Mouse (Mus musculus): Measurements from ENCODE around the gene Timm10. TPM values are rescaled to one million over a fixed set of nuclear protein-coding genes. Genes with fewer than 3 reads are reported as not detected.

Timm10 gene
- polyA plus RNA-seq, 1 experiment from 2014 or later = 69.5 TPM

GRCm38 (mm10) chr2:84845226-84845625 is 18.4 kb downstream of the Timm10 start:
- Histone ChIP-seq H3K9me3 (ENCODE audit: control insufficient read depth, low read length) (no peaks in the 10 kb centered on the region), H3K27me3 (replicated peaks; ENCODE audit: control insufficient read depth, insufficient read depth, low read length) (peaks cover 5% of the 10 kb centered on the region; the same call in 1 of the 2 replicates), H3K4me3 (replicated peaks; ENCODE audit: low read length) (no peak overlapping the region), H3K9ac (replicated peaks; ENCODE audit: low read depth, low read length) (no peak overlapping the region), H3K36me3 (ENCODE audit: control insufficient read depth, insufficient read depth) (no peaks in the 10 kb centered on the region), H3K4me1 (replicated peaks; ENCODE audit: control insufficient read depth, insufficient read depth, low read length) (peaks cover 8% of the 10 kb centered on the region), H3K4me2 (ENCODE audit: low read length) (no peak overlapping the region), H3K27ac (ENCODE audit: low read length) (no peak overlapping the region)
- ATAC-seq = no peak
- WGBS = 63% methylated on average over 1 of the region's 1 CpGs

- no peak overlapping the region for H3K4me2 ChIP-seq (ENCODE audit: low read length)
- ATAC-seq = no peak
- H3K9ac ChIP-seq (replicated peaks; ENCODE audit: low read depth, low read length) = no peak overlapping the region
- no peak overlapping the region for H3K27ac ChIP-seq (ENCODE audit: low read length)
- no peak overlapping the region for H3K4me3 ChIP-seq (replicated peaks; ENCODE audit: low read length)
- WGBS = 66% methylated on average over 7 of the region's 7 CpGs
- no peaks in the 10 kb centered on the region for H3K27me3 ChIP-seq (replicated peaks; ENCODE audit: control insufficient read depth, insufficient read depth, low read length)
- no peaks in the 10 kb centered on the region for H3K36me3 ChIP-seq (ENCODE audit: control insufficient read depth, insufficient read depth)
- H3K4me1 ChIP-seq (replicated peaks; ENCODE audit: control insufficient read depth, insufficient read depth, low read length) = no peaks in the 10 kb centered on the region
- H3K9me3 ChIP-seq (ENCODE audit: control insufficient read depth, low read length) = no peaks in the 10 kb centered on the region
These were observed 23.8 kb downstream of the Timm10 start for GRCm38 (mm10) chr2:84850407-84851129.

DNA sequence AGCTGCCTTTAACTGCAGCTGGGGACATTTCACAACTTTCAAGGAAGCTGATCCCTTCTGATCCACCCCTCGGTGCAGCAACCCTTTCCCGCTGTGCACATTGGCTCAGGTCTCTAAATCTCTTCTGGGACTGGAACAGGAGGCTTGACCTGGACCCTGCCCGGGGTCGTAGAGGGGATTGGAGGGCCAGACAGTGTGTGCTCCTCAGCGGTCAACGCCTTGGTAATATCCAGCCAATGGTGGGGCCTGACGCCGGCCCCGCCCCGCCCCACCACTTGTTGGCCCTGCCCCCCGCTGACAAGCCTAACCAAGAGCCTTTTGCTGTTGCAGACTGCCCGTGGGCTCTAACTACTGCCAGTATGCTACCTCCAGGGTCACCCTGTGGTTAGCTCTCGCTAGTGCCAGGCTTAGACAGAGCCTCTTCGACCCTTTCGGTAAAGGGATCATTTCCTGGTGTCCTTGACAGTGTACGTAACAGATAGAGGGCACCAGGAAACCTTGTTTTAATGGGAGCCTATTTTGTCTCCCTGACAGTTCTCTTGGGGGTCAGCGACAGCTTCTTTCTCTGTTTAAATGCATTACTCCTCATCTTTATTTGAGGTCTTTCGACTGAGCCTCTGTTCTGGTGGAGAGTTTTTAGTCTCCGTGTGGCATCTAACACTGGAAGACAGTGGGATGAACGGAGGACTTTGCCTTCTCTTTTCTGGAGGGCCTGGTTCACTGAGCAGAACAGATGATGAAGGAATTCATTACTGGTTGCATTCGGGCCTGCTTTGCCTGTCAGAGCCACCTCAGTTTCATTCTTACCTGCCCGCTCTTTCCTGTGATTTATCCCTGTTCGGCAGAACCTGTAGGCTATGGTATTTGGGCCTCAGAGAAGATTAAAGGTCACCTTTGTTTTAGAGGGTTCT is 24.6 kb downstream of the Timm10 start:
- peak; percentile 26; the same call in 1 of the 2 replicates for ATAC-seq
- Histone ChIP-seq H3K4me2 (ENCODE audit: low read length) (no peak overlapping the region), H3K27ac (ENCODE audit: low read length) (no peak overlapping the region), H3K36me3 (ENCODE audit: control insufficient read depth, insufficient read depth) (no peaks in the 10 kb centered on the region), H3K9me3 (ENCODE audit: control insufficient read depth, low read length) (no peaks in the 10 kb centered on the region), H3K9ac (replicated peaks; ENCODE audit: low read depth, low read length) (no peak overlapping the region), H3K4me3 (replicated peaks; ENCODE audit: low read length) (no peak overlapping the region), H3K27me3 (replicated peaks; ENCODE audit: control insufficient read depth, insufficient read depth, low read length) (no peaks in the 10 kb centered on the region), H3K4me1 (replicated peaks; ENCODE audit: control insufficient read depth, insufficient read depth, low read length) (no peaks in the 10 kb centered on the region)
- 34% methylated on average over 23 of the region's 23 CpGs for WGBS

DNA sequence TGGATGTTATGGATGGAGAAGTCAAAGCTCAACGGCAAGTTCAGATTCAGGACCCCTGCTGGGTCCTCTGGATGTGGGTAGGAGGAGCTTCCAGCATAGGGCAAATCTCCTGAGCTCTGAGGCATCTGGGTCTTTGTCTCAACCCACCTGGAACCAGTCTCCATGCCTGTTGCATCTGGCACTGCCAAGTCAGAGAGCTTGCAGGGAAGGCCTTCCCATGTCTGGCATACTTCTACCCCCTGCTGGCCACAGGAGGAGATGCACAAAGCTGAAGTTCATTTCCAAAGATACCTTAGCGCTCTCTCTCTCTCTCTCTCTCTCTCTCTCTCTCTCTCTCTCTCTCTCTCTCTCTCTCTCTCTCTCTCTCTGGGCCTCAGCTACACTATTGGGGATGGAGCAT is 28.9 kb downstream of the Timm10 start:
- no peaks in the 10 kb centered on the region for H3K9me3 ChIP-seq (ENCODE audit: control insufficient read depth, low read length)
- no peaks in the 10 kb centered on the region for H3K27me3 ChIP-seq (replicated peaks; ENCODE audit: control insufficient read depth, insufficient read depth, low read length)
- no peak overlapping the region for H3K4me3 ChIP-seq (replicated peaks; ENCODE audit: low read length)
- H3K4me1 ChIP-seq (replicated peaks; ENCODE audit: control insufficient read depth, insufficient read depth, low read length) = no peaks in the 10 kb centered on the region
- no peak overlapping the region for H3K27ac ChIP-seq (ENCODE audit: low read length)
- peak; percentile 76 for ATAC-seq
- no peaks in the 10 kb centered on the region for H3K36me3 ChIP-seq (ENCODE audit: control insufficient read depth, insufficient read depth)
- no peak overlapping the region for H3K4me2 ChIP-seq (ENCODE audit: low read length)
- 46% methylated on average over 2 of the region's 2 CpGs for WGBS
- H3K9ac ChIP-seq (replicated peaks; ENCODE audit: low read depth, low read length) = no peak overlapping the region

DNA sequence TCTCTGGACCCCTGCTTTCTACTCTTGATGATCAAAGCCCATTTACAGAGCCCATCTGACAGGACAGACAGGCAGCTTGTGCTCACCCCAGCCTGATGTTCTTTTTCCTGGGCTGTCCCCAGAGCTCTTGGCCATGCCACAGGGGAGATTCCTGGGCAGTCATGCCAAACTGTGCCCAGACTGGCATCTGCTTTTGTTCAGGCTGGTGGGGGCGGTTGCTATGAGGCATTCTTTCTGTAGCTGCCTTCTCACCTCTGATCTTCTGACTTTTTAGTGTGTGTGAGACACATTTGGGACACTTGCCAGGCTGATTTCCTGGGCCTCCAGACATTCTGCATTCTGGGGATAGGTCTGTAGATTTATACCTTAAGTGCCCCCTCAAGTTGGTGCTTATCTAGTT is 31.8 kb downstream of the Timm10 start:
- ATAC-seq = no peak
- no peaks in the 10 kb centered on the region for H3K4me1 ChIP-seq (replicated peaks; ENCODE audit: control insufficient read depth, insufficient read depth, low read length)

DNA sequence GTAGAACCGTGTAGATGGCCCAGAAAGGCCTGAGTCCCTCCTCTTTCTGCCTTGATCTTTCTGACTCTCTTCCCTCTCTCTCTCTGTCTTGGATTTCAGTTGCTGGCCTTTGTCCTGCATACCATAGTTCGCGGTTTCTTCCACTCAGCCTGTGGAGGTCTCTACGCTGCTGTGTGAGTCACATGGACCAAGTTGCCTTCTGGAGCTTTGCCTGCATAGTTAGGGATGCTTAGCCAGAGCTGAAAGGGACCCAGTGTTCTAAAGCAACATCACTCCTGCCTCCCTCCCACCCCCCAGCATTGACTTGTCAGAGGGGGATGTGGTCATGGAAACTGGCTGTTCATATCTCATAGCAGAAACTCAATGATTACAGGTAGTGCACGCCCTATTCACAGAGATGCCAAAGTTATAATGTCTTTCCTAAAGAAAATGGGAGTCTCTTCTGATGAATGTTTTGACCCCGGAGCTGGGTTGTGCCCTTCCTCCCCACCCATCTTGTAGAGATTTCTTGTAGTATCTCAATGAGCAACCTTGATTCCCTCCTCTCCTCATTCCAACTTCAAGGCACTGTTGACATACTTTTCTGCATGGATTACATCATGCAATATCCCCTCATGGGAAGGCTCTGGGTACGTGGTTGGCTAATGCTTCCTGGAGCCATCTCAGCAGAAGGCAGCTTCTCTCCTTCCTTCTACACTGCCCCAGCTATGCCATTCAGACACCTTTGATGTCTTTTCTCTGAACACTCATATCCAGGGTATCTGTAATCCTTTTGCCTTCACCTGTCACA is 33.4 kb downstream of the Timm10 start:
- WGBS = 91% methylated on average over 7 of the region's 7 CpGs
- Histone ChIP-seq H3K4me3 (replicated peaks; ENCODE audit: low read length) (no peak overlapping the region), H3K27me3 (replicated peaks; ENCODE audit: control insufficient read depth, insufficient read depth, low read length) (no peaks in the 10 kb centered on the region), H3K9ac (replicated peaks; ENCODE audit: low read depth, low read length) (no peak overlapping the region), H3K36me3 (ENCODE audit: control insufficient read depth, insufficient read depth) (no peaks in the 10 kb centered on the region), H3K9me3 (ENCODE audit: control insufficient read depth, low read length) (no peaks in the 10 kb centered on the region), H3K4me1 (replicated peaks; ENCODE audit: control insufficient read depth, insufficient read depth, low read length) (no peaks in the 10 kb centered on the region), H3K27ac (ENCODE audit: low read length) (no peak overlapping the region), H3K4me2 (ENCODE audit: low read length) (no peak overlapping the region)
- no peak for ATAC-seq

More for the DNA sequence above, 31.8 kb downstream of the Timm10 start:
- 90% methylated on average over 1 of the region's 1 CpGs for WGBS
- Histone ChIP-seq H3K27ac (ENCODE audit: low read length) (no peak overlapping the region), H3K36me3 (ENCODE audit: control insufficient read depth, insufficient read depth) (no peaks in the 10 kb centered on the region), H3K9ac (replicated peaks; ENCODE audit: low read depth, low read length) (no peak overlapping the region), H3K4me3 (replicated peaks; ENCODE audit: low read length) (no peak overlapping the region), H3K27me3 (replicated peaks; ENCODE audit: control insufficient read depth, insufficient read depth, low read length) (no peaks in the 10 kb centered on the region), H3K9me3 (ENCODE audit: control insufficient read depth, low read length) (no peaks in the 10 kb centered on the region), H3K4me2 (ENCODE audit: low read length) (no peak overlapping the region)

DNA sequence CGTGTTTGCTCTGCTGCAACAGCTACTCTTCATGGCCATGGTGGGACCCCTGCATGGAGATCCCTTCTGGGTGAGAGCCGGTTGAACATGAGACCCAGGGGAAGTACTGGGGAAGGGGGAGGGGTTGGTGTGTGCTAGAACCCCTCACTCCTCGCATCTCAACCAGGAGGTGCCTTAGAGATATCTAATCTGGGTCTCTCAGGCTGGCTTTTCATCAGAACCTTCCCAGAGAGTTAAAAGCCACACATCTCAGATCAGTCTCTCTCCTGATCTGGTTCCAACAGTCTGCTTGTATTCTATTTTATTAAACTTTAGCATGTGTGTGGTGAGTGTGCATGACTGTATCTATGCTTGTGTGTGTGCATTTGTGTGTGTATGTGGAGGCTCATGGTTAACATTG is 34.6 kb downstream of the Timm10 start:
- Histone ChIP-seq H3K36me3 (ENCODE audit: control insufficient read depth, insufficient read depth) (no peaks in the 10 kb centered on the region), H3K9me3 (ENCODE audit: control insufficient read depth, low read length) (no peaks in the 10 kb centered on the region), H3K9ac (replicated peaks; ENCODE audit: low read depth, low read length) (no peak overlapping the region), H3K4me2 (ENCODE audit: low read length) (no peak overlapping the region), H3K27me3 (replicated peaks; ENCODE audit: control insufficient read depth, insufficient read depth, low read length) (no peaks in the 10 kb centered on the region; the same call in 1 of the 2 replicates), H3K4me3 (replicated peaks; ENCODE audit: low read length) (no peak overlapping the region), H3K27ac (ENCODE audit: low read length) (no peak overlapping the region), H3K4me1 (replicated peaks; ENCODE audit: control insufficient read depth, insufficient read depth, low read length) (peaks cover 10% of the 10 kb centered on the region)
- ATAC-seq = no peak
- 81% methylated on average over 3 of the region's 3 CpGs for WGBS

- no peak overlapping the region for H3K9ac ChIP-seq (replicated peaks; ENCODE audit: low read depth, low read length)
- H3K4me3 ChIP-seq (replicated peaks; ENCODE audit: low read length) = no peak overlapping the region
- H3K27ac ChIP-seq (ENCODE audit: low read length) = no peak overlapping the region
- WGBS = 81% methylated on average over 3 of the region's 3 CpGs
- H3K9me3 ChIP-seq (ENCODE audit: control insufficient read depth, low read length) = no peaks in the 10 kb centered on the region
- H3K36me3 ChIP-seq (ENCODE audit: control insufficient read depth, insufficient read depth) = no peaks in the 10 kb centered on the region
- H3K4me2 ChIP-seq (ENCODE audit: low read length) = no peak overlapping the region
- peaks cover 12% of the 10 kb centered on the region for H3K4me1 ChIP-seq (replicated peaks; ENCODE audit: control insufficient read depth, insufficient read depth, low read length)
- ATAC-seq = no peak
- H3K27me3 ChIP-seq (replicated peaks; ENCODE audit: control insufficient read depth, insufficient read depth, low read length) = peaks cover 5% of the 10 kb centered on the region; the same call in 1 of the 2 replicates
These were observed 35.4 kb downstream of the Timm10 start for GRCm38 (mm10) chr2:84862231-84862630.

Data from forebrain, embryonic 16.5 days (tissue).